Mouse (Mus musculus): ENCODE measurements around the gene Anxa4.

Gene Anxa4

DNA sequence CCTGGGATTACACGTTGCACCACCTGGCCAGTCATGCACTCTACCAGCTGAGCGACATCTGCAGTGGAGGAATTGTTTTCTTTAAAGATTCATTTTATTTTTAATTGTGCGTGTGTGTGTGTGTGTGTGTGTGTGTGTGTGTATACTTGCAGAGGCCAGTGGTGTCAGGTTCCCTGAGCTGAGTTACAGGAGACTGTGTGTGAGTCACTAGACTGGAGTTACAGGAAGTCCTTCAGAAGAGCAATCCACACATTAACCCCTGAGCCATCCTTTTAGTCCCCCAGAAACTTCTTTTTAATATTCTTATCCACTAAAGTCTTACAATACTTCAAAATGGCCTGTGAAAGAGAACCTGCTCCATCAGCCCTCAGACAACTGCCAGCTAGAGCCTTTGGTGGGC, 11.3 kb upstream of the Anxa4 start:
- in situ Hi-C loops (cut with MboI, MseI): loop anchor here in 1 of 2 experiments (5.0 kb wide), 1 partner anchor 52 kb away; no protein-coding TSS in a partner anchor

DNA sequence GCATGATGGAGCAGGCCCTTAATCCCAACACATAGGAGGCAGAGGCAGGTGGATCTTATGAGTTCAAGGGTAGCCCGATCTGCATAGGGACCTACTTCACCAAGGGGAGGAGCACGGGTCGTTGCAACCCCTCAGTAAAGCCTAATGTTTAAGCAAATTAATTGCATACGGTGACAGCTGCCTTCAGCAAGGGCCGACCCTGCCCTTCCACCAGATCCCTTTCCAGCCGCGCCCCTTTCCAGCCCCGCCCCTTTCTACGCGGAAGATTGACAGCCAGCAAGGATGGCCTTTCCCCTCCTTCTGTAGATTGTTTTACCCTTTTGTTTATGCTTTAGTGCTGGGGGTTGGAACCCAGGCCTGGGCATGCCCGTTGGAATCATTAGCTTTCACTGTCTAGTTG, 8.0 kb upstream of the Anxa4 start:
- in situ Hi-C loops (cut with MboI, MseI): no loop called here

DNA sequence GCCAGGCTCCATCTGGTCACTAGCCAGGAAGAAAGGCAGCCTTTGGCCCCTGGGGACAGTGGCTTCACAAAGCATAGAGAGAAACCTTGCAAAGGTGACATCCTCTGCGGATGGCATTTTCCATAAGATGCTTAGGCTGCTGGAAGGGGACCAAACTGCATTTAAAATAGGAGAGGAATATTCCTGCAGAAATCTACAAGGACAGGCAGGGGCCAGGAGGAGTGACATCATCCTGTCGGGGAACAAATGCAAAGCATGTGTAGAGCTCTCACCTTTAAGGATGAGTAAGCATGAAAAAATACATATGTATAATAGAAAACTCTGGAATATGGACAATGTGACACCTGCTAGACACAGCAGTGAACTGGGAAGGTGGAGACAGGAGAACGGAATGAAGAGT, 7.1 kb upstream of the Anxa4 start:
- in situ Hi-C loops (cut with MboI, MseI): no loop called here

DNA sequence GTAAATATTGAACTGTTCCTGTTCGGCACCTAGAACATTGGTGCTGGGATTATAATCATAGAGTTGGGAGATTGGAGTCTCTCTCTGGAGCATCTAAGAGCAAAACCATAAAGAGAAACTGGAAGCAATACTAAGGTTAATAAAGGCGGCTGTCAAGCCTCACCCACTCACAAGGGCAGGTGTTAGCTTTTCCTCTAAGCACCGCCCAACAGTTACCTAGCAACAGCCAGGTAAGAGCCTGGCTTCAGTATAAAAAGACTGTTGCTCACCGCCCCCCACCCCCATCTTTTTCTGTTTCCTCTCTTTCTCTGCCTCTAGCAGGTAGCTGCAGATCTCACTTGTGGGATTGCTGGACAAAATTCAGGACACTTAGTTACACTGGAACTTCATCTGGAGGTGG, 4.1 kb upstream of the Anxa4 start:
- in situ Hi-C loops (cut with MboI, MseI): loop anchor here in 1 of 2 experiments (5.0 kb wide), 1 partner anchor 45 kb away; no protein-coding TSS in a partner anchor

DNA sequence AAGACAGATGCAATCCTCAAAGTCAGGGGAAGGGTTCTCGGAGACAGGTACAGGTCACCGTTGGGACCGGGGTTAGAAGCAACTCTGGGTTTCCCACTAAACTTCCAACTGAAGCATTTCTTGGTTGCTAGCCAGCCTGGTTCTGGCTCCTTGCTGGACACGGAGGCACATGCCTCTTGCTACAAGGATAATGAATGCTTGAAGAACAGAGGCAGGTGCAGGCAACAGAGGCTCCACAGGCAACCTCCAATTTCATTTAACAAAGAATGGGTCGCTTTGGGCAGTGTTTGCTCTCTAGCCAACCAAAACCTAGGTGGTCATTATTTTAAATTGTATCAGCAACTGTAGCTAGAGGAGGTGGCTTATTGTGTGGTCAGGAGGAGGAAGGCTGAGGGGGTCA, 573 bp upstream of the Anxa4 start:
- in situ Hi-C loops (cut with MboI, MseI): no loop called here

DNA sequence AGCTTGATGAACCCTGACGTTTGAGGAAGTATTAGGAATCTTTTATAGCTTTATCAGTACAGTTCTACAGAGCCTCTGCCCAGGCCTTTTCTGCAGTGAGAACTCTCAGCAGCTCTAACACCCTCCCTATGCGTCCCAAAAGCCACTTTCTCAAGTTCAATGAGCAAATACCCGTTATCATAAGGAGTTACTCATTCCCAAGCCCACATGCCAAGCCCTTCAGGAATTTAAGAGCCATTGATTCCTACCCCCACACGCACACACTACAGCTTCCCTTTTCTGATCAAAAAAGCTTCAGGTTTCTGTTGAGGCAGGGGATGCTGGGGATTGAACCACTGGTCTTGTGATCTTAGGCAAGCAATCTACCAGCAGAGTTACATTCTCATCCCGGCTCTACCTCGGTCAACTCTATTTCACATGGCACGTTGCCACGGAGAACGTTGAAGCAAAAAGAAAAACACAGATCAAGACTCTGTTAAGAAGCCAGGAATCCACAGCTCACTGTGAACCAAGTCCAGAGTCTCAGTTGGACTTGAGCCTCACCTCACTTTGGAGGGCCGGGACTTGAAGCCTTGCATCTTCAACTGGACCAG, 2.9 kb downstream of the Anxa4 start:
- in situ Hi-C loops (cut with MboI, MseI): no loop called here

DNA sequence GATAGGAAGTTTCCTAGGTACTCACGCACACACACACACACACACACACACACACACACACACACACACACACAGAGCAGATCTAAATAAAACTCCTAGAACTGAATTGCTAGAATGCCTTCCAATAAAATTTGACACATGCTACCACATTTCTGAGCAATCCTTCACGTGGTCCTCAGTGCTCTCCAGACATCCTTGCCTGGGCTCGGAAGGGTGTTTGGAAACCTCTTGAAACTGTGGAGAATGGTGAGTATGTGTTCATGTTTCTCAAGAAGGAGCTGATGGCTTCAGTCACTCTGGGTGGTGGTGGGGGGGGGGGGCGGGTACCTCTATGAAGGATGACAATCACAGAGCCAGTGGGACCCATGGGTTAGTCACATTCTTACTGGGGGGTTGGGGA, 5.1 kb downstream of the Anxa4 start:
- in situ Hi-C loops (cut with MboI, MseI): no loop called here

DNA sequence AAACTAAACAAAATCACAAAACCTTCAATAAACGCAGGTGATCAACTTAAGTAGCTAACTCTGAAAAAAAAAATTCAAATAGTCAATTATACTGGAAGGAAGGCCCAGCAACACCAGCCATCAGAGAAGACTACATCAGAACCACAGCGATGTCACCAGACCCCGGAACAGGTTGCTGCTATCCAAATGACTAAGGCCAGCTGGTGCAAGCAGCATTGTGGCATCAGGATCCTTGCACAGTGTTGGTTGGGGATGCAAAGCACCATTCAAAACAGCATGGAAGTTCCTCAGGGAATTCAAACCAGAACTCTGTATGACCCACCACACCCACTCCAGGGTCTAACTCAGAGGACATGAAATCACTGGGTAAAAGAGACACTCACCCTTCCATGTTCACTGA, 6.8 kb downstream of the Anxa4 start:
- in situ Hi-C loops (cut with MboI, MseI): no loop called here

DNA sequence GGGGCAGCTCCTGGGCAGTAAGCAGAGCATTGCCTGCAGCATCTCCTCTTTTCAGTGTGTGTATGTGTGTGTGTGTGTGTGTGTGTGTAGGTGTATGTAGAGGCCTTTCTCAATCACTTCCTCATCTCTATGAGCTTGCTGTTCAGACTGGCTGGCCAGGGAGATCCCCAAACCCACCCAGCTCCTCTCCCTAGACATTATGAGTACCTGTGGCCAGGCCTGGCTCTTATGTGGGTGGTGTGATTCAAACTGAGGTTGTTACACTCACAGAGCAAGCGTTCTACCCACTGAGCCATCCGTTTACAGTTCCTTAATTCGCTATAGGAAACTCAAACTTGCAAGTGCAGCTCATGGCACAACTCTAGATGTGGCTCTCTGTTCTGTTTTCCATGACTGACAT, 8.6 kb downstream of the Anxa4 start:
- in situ Hi-C loops (cut with MboI, MseI): no loop called here

DNA sequence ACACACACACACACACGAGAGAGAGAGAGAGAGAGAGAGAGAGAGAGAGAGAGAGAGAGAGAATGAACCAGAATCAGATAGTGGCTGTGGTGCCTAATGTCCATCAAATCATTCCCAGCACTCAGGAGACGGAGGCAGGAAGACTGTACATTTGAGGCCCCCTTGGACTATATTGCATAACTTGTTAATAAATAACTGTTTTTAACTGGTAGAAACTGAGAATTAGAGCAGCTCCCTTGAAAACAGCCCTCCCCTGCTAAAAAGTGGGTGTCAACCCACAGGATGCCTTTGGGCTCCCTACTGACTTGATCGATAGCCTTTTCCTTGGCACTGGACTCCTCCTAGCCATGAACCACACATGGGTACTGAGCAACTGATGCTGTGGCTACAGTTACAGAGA, 11.0 kb downstream of the Anxa4 start:
- in situ Hi-C loops (cut with MboI, MseI): no loop called here

DNA sequence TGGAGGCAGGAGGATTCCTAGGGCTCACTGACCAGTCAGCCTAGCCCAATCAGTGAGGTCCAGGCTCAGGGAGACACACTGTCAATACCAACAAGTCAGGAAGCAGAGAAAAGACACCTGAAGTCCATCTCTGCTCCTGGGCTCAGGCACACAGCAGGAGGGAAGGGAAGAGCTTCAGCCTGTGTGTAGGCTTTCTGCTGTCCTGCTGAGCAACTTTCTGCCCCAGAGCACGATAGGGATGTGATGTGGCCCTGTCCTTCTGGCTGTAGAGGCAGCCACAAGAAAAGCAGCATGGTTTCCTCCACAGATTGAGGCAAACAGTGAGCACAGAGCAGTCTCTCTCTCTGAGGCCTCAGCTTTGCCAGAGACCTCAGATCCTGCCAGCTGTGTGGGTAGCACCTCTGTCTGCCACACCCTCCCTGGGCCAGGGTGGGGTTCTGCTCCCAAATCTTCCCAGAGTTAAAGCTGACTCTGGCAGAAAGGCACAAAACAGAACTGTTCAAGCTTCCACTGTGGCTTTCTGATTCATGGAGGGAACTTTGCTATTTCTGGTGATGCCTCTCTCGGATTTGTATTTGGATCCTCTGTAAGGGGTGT, 11.9 kb downstream of the Anxa4 start:
- in situ Hi-C loops (cut with MboI, MseI): no loop called here

DNA sequence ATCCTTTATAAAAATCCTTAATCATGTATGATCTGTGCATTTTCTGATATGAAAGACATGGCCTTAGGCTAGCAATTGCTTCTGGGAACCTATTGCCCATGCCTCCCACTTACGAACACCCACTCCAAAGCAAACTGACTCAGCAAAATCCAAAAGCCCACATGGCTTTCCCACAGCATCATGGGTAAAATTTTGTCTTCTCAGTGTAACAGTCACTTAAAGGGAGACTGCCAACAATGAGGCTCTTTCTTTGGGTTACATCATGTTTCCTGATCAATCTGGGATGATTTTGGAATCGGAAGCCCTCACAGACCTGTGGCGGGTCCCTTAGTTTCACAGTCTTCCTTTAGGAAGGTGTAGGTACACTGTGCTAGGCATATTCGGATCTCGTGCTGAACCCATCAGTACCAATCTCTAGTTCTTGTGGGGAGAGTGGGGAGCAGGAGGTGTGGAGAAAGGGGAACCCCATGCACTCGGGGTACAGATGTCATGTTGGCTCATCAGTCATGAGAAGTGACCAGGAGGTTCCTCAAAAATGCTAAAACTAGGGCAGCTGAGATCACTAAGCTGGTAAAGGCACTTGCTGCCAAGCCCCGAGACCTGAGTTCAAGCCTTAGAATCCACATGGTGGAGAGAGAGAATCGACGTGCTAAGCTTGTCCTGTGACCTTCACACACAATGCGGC, 14.3 kb downstream of the Anxa4 start:
- in situ Hi-C loops (cut with MboI, MseI): no loop called here

DNA sequence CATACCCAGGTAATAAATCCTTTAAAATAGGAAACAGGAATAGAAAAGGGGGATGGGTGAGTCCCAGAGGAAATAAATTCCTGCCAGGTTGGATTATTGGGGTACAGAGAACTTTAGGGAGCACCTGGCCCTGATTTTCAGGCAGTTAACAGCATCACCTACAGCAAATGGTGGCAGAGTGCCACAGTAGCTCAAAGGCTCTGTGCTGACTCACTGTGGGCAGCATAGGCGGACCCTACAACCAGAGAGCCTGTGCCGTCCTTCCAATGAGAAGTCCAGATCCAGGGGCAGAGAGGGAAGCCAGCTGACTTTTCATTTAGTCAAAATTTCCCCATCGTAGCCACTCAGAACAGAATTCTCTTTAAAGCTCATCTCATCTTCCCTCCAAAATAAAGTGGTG, 16.2 kb downstream of the Anxa4 start:
- in situ Hi-C loops (cut with MboI, MseI): no loop called here

DNA sequence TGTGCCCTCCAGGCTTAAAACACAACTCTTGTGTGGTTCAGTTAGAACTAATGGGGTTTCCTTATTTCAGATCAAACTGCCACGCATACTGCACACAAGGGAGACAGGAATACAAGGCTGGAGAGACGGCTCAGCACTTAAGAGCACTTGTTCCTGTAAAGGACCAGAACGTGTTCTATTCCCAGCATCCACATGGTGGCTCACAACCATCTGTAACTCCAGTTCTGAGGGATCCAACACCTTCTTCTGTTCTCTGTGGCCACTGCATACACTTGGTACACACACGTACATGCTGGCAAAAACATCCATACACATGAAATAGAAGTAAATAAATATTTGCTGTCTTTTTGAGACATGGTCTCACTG, 16.7 kb downstream of the Anxa4 start:
- in situ Hi-C loops (cut with MboI, MseI): no loop called here

DNA sequence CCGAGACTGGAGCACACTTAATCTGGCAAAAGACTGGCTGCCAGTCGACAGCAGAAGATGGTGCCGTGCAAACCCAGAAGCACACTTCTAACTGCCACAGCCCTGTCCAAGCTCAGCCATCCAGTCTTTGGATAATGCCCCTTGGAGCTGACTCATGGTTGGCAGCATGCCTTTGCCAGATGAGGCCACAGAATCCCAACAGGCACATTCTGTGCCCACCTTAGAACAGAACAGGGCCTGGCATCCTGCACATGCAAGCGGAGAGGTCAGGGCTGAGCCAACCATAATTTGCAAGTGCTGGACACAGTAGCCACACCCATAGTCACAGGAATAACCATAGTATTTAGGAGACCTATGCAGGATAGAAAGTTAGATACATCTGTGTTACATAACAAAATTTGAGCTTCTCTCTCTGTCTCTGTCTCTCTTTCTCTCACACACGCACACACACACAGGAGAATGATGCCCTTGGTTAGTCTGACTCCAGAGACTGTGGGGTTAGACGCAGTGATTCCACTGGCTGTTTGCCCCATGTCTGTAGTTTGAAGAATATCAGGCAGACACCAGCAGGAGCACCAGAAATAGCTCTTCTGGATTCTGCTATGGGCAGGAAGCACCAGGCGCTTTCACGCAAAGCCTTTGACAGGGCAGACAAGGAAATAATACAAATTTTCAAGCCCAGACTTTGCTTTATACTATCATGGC, 17.2 kb downstream of the Anxa4 start:
- in situ Hi-C loops (cut with MboI, MseI): no loop called here

DNA sequence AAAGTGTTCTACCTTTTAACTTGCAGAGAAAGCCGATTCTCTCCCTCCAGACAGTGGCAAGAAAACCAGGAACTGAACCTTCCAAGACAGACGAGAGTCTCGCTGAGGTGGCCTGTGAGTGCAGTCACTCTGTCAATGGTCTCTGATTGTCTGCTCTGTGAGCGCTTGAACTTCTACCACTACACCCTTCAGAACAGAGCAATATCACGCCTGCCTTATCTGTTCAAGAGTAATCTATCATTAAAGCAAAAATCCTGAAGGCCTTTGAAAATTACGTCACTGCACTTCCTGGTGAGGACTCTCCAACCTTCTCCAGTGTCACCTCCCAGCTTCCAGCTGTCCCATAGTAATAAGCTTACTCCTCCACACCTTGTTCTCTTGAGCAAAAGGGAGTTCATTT, 18.4 kb downstream of the Anxa4 start:
- in situ Hi-C loops (cut with MboI, MseI): no loop called here

DNA sequence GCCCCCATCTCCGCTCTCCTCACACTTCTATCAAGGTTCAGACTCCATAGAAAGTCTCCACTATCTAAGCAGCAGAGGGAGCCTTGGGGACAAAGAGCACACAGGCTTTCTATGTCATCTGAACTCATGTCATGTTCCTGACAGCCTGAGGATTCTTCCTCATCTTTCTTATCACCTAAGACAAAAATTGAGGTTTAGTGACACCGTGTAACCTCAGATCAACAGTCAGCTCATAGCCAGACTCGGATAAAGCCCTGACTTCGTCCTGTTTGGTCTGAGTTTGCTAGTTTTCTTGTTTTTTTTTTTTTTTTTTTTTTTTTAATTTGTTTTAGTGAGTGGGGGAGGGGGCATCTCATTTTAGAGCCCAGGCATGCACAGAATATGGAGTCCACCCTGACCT, 19.6 kb downstream of the Anxa4 start:
- in situ Hi-C loops (cut with MboI, MseI): no loop called here

DNA sequence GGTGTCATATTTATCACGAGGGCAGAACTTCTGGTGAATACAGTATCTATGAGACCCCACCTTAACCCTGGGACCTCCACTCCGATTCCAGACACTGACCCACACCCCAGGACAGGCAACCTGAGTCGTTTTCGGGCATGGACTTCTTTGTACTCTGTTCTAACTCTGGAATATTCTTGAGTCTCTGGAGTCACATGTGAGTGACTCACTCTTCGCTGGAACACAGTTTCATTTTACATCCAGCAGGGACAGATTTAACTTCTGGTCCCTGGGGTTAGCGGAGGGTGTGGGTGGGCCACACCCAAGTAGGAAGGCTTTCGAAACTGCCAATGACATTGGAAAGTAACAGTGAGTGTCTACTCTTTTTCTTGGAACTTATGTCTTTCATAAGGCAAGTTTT, 20.8 kb downstream of the Anxa4 start:
- in situ Hi-C loops (cut with MboI, MseI): no loop called here

DNA sequence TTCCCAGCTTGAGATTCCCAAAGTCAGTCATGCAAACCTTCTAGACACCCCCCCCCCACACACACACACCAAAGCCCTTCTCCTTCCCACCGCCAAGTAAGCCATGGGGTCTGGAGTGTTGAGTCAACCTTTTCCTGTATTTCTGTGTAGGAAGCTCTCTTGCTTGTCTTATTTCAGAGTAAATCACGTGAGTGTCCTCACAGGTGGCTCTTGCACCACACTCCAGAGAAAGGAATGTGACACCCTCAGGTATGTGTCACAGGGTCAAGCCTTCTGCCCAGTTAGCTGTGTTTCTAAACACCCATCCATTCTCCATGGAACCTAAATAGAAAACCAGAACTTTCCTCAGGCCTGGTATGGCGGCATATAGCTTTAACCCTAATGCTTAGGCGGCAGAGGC, 24.4 kb downstream of the Anxa4 start:
- in situ Hi-C loops (cut with MboI, MseI): no loop called here

DNA sequence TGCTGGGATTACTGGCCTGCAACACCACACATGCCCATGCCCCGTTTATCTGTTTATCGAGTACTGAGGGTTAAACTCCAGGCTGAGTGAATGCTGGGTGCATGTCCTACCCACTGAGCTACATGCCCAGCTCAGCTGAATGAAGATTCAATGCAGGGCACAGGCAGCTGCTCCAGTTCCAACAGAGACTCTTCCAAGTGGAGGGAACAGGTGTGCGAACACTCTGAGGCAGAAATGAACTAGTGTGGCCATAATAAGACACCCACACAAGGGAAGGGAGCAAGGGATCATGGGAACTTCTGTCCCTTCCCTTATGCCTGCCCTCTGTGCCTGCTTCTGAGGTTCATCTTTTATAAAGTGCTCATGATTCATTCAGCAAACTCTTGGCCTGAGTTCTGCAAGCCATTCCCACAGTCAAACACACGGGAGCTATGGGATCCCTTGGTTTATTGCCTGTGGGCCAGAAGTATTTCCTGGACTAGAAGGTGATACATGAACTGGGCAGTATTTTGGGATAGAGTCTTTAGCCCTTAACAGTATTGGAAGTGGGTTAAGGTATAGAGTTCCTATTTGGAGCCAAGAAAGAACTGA, 25.1 kb downstream of the Anxa4 start:
- in situ Hi-C loops (cut with MboI, MseI): no loop called here

DNA sequence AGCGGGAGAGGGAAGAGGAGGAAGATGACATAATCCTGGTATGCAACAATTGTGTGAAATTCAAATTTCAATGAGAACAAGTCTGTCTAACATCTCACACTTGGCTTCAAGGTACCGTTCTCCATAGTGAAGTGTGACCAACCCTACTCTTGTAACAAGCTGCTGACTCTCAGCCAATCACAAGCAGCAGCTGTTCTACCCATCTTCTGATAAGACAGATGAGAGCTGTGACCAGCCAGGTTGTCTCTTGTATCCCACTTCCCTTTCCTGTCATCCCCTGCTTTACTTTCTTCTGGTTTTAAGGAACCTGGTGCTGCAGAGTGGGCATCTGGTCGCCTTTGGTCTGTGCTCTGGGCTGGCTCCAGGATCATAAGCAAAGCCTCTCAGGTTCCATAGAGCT, 25.9 kb downstream of the Anxa4 start:
- in situ Hi-C loops (cut with MboI, MseI): no loop called here

DNA sequence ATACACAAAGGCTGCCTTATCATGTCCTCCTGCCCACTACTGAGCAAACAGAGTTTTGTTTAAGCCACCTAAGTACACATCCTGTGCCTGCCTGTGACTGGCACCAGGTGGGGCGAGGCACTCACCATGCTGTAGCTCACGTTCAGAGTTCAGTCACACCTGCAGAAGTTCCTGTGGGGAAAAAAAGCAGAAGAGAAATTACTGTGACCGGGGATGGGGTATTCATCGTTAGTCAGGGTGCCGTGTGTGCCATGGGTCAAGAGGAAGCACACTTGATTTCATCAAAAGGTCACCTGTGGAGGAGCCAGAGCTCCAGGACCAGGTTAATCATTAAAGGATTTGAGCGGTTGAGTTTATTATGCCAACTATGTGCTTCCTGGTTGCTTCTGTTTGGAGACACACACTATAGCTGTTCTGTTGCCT, 27.7 kb downstream of the Anxa4 start:
- in situ Hi-C loops (cut with MboI, MseI): no loop called here
